Mouse (Mus musculus) G1E-ER4 (cell line): ENCODE results near the gene Gfi1b. TPM values are rescaled to one million over a fixed set of nuclear protein-coding genes. Genes with fewer than 3 reads are reported as not detected.

Source experiments
- GATA1 ChIP-seq: IDR thresholded peaks from one replicate; pipeline ENCODE4 v1.8.0; 2012; ENCODE audit warnings: low read length, inconsistent platforms
- polyA plus RNA-seq: library from polyadenylated mRNA; stranded (reverse); fragments of >175 nt; gene quantifications from 2 replicates; pipeline ENCODE4 v1.2.3, GENCODE M21; 2012

Gene Gfi1b
- polyA plus RNA-seq, 1 experiment = 391 TPM

DNA sequence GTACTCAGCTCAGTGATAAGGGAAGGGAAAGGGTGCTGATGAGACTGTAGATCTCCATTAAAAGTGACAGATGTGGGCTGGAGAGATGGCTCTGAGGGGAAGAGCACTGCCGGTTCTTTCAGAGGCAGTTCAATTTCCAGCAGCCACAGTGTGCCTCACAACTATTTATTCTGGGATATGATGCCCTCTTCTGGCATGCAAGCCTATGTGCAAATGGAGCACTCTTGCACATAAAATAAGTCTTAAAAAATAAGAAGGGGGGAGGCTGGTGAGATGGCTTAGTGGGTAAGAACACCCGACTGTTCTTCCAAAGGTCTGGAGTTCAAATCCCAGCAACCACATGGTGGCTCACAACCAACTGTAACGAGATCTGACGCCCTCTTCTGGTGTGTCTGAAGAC lies 11.4 kb upstream of the Gfi1b start:
- no peak for TF ChIP-seq GATA1

DNA sequence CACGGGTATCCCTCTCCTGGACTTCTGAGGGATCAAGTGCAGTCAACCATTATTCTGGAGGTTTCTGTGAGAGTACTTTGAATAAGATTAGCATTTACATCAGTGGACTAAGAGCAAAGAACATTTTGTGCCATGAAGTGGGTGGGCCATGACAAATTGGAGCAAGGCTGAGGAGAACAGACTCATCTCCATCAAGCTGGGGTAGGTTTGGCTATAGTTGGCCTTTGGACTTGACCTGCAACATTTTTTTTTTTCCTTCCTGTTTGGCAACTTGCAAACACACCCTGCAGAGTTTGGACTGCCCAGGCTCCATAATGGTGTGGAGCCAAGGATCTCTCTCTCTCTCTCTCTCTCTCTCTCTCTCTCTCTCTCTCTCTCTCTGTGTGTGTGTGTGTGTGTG lies 10.8 kb upstream of the Gfi1b start:
- TF ChIP-seq GATA1 = no peak

DNA sequence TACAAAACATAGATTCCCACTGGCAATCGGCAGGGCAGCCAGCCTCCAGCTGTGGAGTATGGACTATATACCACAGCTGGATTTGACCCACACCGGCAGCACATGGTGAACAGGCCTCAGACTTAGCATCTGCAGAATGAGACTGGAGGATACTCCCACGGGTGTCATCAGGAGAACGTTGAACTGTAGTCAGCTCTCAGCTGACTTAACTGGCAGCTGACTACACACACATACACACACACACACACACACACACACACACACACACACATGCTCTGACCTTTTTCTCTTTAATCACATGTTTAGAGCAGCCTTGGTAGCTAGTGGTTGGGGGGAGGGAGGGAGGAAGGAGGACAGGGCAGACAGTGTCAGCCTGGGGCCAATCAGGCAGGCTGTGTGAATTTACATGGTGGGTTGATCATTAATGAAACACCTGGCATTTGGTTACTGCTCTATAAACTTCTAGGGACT lies 8.2 kb upstream of the Gfi1b start:
- no peak for TF ChIP-seq GATA1

DNA sequence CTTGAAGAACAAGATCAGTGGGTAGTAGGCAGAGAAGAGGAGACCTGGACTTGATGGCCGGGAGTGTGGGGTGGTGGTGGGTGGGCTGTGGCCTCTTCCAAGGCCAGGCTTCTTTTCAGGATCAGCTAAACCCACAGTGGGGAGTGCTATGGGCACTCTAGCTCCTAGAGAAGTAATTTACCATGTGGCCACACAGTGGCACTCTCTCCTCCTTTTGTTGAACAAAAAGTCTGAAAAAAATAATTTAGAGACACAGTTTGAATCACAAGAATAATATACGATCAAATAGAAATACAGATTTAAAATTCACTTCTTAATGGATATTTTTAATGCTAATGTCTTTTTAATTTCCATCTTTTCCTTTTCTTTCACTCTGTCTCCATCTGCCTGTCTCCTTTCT lies 6.3 kb upstream of the Gfi1b start:
- TF ChIP-seq GATA1 = no peak

DNA sequence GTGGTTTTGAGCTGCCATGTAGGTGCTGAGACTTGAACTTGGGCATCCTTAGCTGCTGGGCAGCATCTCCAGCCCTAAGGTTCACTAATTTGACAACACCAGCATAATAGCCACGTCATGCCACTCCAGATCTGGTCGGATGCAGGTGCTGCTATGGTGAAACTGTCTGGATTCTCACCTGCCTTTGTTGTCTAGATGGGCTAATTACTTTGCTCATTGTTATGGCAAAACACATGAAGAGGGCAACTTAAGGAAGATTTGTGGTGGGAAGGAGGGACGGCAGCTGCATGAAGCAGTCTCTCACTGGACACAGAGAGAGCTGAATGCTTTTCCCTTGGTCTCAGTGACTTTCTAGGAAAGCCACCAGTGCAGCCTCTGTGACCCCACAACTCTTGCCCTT lies 4.3 kb upstream of the Gfi1b start:
- no peak for TF ChIP-seq GATA1

DNA sequence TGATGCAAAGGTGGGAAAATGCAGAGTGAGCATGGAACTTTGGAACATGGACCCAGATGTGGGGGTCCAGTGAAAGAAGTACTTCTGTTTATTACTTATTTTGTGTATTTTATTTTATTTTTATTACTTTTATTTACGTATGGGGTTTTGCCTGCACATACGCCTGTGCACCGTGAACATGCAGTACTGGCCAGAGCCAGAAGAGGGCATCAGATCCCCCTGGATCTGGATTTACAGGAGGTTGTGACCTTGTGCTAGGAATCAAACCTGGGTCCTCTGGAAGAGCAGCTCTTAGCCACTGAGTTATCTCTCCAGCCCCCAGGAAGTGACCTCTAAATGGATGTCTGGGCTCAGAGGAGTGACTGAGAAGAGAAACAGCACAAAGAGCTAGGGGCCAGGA lies 3.1 kb upstream of the Gfi1b start:
- TF ChIP-seq GATA1 = no peak

DNA sequence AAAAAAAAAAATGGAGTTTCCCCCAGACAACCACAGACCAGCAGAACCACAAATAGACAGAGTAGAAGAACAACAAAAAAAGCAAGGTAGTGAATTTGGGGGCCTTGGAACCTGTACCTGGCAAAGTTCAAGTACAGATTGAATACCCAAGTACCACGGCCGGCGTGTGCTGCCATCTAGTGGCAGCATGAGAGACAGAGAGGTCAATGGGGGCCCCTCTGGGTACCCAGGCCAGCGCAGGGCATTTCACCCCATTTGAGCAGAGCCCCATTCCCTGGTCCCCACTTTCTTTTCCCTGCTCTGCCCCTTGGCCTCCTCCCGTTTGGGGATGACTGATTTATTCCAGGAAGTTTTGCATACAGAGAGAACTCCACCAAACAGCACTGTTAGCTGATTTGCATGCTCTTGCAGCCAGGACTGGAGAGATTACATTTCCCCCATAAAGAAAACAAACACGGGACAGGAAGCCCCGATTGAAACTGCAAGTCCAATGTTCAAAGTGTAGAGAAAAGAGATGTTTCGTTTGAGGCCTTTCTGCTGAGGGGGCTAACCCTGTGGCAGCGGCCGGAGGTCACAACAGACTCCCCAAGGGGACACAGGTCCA lies 841 bp upstream of the Gfi1b start:
- no peak for TF ChIP-seq GATA1

DNA sequence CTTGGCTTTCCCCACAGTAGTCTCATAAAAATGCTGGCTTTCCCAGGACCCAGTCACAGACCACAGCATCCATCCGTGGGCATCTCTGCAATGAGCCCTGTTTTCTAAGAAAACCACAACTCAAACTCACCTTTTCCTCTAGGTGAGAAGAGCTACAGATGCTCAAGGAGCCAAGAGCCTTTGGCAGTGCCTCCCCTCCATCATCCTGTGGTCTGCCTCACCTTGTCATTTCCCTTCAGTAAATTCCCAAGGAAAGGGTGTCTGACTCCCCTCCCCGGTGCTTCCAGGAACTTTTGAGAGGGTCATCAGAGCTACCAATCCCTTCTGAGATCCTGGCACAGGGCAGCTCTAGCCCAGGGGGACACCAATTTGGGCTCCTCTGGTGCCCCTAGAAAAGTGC lies 671 bp downstream of the Gfi1b start:
- TF ChIP-seq GATA1 = no peak

DNA sequence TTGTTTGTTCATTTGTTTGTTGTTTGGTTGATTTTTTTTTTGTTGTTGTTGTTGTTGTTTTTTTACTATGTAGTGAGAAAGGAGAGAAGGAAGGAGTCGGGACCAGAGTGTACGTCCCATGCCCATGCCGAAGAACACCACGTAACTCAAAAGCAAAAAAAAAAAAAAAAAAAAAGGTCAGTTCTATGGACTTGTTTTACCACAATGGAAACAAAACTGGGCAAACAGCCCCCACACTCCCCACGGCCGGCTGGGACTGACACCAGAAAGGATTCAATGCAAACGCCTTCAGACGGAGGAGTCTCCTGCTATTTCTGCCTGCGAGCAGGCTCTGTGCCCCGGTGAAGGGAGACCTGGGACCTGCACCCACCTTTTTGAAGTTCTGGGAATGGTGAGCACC lies 1.3 kb downstream of the Gfi1b start:
- TF ChIP-seq GATA1 = no peak

DNA sequence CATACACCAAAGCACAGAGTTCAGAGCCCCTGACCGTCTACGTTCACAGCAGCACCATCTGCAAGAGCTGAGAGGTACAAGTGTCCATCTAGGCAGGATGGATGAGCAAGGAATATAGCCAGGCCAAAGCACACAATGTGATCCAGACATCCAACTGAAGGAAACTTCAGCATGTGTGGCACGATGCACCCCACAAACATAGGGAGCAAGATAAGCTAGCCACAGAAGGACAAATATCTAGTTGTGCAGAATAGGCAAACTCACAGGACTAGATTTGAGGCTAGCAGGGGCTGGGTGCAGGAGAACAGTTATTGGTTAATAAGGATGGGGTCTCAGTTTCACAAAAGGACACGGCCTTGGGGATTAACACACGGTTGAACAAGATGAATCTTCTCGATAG lies 2.4 kb downstream of the Gfi1b start:
- TF ChIP-seq GATA1 = no peak

DNA sequence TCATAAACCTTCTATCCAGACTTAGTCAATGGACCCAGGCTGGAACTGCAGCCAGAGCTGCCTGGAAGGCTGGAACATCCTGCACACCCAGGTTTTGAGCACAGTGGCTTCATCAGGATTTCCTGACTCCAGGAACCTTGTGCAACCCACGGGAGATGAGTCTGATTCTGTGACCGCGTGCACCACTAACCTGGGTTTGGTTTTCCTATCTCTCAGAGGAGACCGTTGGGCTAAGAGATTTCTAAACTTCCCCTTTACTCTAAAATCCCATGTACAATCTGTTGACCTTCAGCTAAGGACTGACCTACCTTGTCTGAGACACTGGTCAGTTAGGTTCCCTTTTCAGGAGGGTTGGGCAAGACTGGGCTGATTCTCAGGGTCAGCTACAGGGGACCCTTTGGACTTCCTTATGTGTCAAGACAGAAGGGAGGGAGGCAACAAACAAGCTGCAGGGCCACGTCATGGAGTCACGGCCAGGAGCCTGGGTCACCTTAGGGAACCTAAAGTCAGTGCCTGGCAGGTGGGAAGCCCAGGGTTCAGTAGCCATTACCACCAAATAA lies 2.9 kb downstream of the Gfi1b start:
- TF ChIP-seq GATA1 = no peak

DNA sequence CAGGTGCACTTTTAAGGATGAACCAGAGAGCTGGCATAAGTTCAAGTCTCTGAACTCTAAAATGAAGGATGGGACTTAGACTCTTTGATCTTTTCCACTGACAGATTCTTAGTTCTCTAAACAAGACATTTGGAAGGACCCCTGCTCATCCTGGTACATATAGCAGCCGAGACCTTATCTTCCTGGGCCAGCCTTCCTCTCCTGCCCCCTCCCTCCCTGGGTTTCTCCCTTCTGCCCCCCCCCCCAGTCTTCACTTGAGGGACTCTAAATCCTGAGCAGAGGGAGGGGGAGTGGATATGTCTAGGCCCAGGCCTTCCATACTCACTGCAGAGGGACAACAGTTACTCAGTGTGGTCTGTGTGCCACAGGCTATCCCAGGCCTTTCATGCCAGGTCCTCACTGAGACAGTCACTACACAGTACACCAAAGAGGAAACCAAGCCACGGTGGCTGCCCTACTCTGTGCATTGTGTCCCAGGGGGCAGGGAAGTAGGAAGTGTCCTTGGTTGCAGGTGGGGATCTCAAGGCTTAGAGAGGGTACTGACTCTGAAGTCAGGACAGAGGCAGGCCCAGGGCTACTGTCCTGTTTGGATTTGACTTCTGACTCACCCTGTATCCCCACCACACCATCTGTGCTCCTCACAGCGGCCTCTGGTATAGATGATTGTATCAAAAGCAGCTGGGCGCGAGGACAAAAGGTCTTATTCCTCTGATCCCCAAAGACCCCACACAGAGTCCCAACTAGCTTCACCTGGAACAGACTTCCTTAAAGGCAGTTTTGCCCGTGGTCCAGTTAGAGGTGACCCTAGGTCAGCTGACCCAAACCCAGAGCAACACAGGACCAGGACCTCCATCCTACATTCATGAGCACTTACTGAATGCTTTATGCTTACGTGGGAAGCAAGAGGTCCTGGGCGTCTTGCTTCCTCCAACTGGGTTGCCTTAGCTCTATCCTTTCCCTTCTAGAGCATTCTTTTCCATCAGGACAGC lies 4.0 kb downstream of the Gfi1b start:
- no peak for TF ChIP-seq GATA1

DNA sequence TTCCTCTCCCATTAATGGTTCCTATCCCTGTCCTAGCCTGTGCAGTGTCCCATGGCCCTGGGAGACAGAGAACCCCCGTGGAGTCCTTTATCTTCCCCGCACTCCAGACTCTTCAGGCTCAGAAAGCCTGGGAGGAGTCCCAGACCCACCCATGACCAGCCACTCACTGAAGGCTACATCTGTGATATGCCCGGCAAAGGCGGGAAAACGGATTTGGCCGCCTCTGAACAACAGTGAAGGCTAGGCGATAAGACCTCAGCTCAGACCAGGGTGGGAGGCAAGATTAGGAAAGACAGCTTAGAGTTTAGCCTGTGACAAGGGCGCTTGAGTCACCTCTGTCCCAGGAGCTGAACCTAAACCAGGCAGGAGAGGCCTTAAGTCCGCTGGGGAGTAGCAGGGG lies 4.9 kb downstream of the Gfi1b start:
- no peak for TF ChIP-seq GATA1

DNA sequence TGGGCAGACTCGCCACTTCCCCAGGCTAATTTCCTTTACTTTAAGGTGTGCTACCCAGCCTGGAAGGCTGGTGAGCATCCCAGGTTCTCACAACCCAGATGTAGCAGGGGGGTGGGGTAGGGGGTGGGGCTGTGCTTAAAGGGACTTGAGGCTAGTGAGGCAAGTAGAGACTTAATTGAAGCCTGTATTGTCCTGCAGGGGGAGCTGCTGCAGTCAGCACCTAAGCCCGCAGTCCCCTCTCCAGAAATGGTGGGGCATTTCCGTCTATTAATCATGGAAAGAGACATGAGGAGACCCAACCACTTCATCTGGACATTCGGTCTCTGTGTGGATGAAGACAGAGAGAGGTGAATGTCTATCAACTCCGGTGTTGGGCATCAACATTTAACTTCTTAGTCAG lies 5.4 kb downstream of the Gfi1b start:
- TF ChIP-seq GATA1 = no peak

DNA sequence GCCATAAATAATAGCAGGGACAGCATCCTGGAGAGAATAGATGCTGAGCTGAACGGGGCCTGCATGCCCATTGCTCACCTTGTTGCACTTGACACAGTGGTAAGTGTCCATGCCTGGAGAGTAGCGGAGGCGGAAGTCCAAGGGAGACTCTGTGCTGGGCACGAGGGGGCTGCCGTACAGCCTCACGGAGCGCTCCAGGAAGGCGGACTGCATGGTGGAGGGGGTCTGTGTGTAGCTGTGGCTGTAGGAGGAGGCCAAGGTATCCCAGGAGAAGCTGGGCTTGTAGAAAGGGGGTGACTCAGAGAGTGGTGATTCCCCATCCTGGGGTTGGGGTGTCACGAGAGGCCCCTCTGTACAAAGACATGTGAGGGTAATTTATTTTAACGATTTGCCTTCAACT lies 8.2 kb downstream of the Gfi1b start:
- no peak for TF ChIP-seq GATA1

DNA sequence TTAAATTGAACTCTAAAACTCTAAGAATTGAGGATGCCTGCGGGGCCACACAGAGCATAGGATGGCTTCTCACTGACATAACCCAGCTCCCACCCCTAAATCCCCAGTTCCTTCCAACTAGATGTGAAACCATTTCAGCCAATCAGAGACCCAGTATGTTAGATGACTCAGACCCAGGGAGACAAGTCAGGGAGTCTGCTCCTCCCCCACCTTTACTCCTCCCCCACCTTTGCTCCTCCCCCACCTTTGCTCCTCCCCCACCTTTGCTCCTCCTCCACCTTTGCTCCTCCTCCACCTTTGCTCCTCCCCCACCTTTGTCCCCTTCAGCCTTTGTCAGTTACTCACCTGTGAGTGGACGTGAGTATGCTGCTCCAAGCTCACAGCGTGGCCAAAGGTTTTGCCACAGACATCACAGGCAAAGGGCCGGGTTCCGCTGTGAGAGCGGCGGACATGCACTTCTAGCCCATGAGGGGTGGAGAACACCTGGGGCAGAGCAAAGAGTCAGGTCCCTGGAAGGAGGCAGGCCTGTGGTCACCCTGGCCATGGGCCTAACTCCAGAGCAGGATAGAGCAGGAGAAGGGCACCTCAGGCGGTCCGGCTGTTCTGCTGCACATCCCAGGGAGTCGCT lies 9.2 kb downstream of the Gfi1b start:
- TF ChIP-seq GATA1 = no peak
